Mouse (Mus musculus): Measurements from ENCODE around the gene Cpa4.

DNA sequence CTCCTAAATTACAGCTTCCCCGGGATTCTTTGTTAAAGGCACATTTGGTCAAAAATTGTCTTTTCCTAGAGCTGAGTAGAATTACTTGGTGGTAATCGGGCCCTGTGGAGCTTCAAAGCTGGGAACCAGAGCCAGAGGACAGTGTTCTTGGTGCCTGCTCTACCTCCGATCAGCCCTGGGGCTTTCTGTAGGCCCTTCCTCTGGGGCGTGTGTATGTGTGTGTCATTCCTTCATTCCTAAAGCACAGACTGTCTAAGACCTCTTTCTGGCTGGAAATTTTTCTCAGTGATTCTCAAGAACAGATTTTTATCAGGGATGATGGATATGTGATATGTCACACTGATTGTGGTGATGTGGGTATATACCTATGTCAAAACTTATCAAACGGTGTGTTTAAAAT lies 29.4 kb upstream of the Cpa4 start:
- TF ChIP-seq CTCF (conservative IDR thresholded peaks at IDR 0.05; ENCODE audit: insufficient read depth, insufficient read length, low read depth, low read length): no peak
- no peak for TF ChIP-seq POLR2A (IDR thresholded peaks at IDR 0.05; ENCODE audit: low read depth, low read length)
